Mouse (Mus musculus) CH12.LX (cell line): Measurements from ENCODE around the gene Ccl22. TPM values are rescaled to one million over a fixed set of nuclear protein-coding genes. Genes with fewer than 3 reads are reported as not detected.

Experiments used
- DNase-seq: peaks from one replicate; pipeline ENCODE4 v3.0.0-alpha.2; 2013; ENCODE audit errors: extremely low read depth
- H3K27ac ChIP-seq: 2 replicates; pipeline ENCODE4 v1.5.1; 2012; ENCODE audit warnings: low read depth, mild to moderate bottlenecking, control low read depth, moderate library complexity; ENCODE audit not compliant: insufficient read depth
- H3K27me3 ChIP-seq: replicated peaks from 2 replicates; pipeline ENCODE3; 2012; ENCODE audit warnings: inconsistent platforms
- H3K36me3 ChIP-seq, 2 experiments: replicated peaks in 1 of 2; 2 replicates each; pipeline versions ENCODE3 to v1.6.1; 2012; ENCODE audit warnings: inconsistent platforms in 1 of 2, low read length in 1 of 2, mild to moderate bottlenecking in 1 of 2, mixed read lengths in 1 of 2, moderate library complexity in 1 of 2; ENCODE audit not compliant: control insufficient read depth in 1 of 2, insufficient read depth in 1 of 2
- H3K4me1 ChIP-seq, 2 experiments: 2 replicates each; pipeline ENCODE4 v1.6.1; 2012; ENCODE audit warnings: inconsistent platforms in 1 of 2, moderate library complexity in 1 of 2; ENCODE audit not compliant: insufficient read depth in 2 of 2, control insufficient read depth in 1 of 2
- H3K4me2 ChIP-seq: 2 replicates; pipeline ENCODE4 v1.6.1; 2012; ENCODE audit warnings: low read depth, mild to moderate bottlenecking, control low read depth; ENCODE audit not compliant: poor library complexity, insufficient read depth, severe bottlenecking
- H3K4me3 ChIP-seq, 3 experiments: fragments of 150-350 bp in 1 of 3; sonication (generic) in 1 of 3; replicated peaks in 1 of 3; 2 replicates each; pipeline versions ENCODE3 to v1.5.1; 2011 to 2012; ENCODE audit warnings: low read depth in 2 of 3, low read length in 2 of 3, mild to moderate bottlenecking in 2 of 3, moderate library complexity in 2 of 3, control low read depth in 1 of 3, improper control_type of control experiment in 1 of 3, inconsistent platforms in 1 of 3, mixed read lengths in 1 of 3; ENCODE audit not compliant: poor library complexity in 1 of 3
- H3K79me2 ChIP-seq: replicated peaks from 2 replicates; pipeline ENCODE4 v1.6.1; 2012; ENCODE audit warnings: mild to moderate bottlenecking, moderate library complexity; ENCODE audit not compliant: control insufficient read depth, poor library complexity, insufficient read depth, severe bottlenecking; ENCODE audit errors: extremely low read depth
- H3K9ac ChIP-seq: 2 replicates; pipeline ENCODE4 v1.6.1; 2012; ENCODE audit warnings: low read depth, mild to moderate bottlenecking, control low read depth, moderate library complexity; ENCODE audit not compliant: insufficient read depth
- H3K9me3 ChIP-seq: replicated peaks from 2 replicates; pipeline ENCODE3; 2012; ENCODE audit warnings: low read length, inconsistent platforms, mixed read lengths
- POLR2A ChIP-seq: IDR thresholded peaks from 2 replicates; pipeline ENCODE4 v1.6.1; 2011; ENCODE audit warnings: low read depth, mild to moderate bottlenecking, improper control_type of control experiment, low read length
- SIN3A ChIP-seq: IDR thresholded peaks from 2 replicates; pipeline ENCODE4 v1.6.1; 2012; ENCODE audit warnings: low read length, improper control_type of control experiment, inconsistent platforms
- dilution Hi-C: fragments of 300-500 bp; cut with MboI; formaldehyde crosslinking; loops from 2 replicates; pipeline ENCODE4 v1.14.3; 2020; ENCODE audit warnings: low sequenced_read_pairs; ENCODE audit not compliant: extremely low pct_unique_long_range_greater_than_20kb, extremely low pct_ligation_motif_present
- in situ Hi-C: fragments of 300-500 bp; cut with MboI; formaldehyde crosslinking; loops from 3 replicates; pipeline ENCODE4 v1.14.3; 2019; ENCODE audit warnings: low sequenced_read_pairs, low pct_ligation_motif_present, low pct_unique_long_range_greater_than_20kb, mixed read lengths
- polyA plus RNA-seq: library from polyadenylated mRNA; unstranded; fragments of >175 nt; gene quantifications from 2 replicates; pipeline ENCODE4 v1.2.1, GENCODE M21; 2012; ENCODE audit warnings: low read depth; ENCODE audit not compliant: insufficient read length
- total RNA-seq, 2 experiments: library from RNA; depleted of rRNA; stranded (reverse); fragments of 300-350 nt in 1 of 2; fragments of >200 nt in 1 of 2; gene quantifications; 2 replicates each; pipeline ENCODE4 v1.2.3; 2012 to 2014

Gene Ccl22
- total and polyA plus RNA-seq, 3 experiments: 1,396 to 4,546 (median 3,114) TPM

DNA sequence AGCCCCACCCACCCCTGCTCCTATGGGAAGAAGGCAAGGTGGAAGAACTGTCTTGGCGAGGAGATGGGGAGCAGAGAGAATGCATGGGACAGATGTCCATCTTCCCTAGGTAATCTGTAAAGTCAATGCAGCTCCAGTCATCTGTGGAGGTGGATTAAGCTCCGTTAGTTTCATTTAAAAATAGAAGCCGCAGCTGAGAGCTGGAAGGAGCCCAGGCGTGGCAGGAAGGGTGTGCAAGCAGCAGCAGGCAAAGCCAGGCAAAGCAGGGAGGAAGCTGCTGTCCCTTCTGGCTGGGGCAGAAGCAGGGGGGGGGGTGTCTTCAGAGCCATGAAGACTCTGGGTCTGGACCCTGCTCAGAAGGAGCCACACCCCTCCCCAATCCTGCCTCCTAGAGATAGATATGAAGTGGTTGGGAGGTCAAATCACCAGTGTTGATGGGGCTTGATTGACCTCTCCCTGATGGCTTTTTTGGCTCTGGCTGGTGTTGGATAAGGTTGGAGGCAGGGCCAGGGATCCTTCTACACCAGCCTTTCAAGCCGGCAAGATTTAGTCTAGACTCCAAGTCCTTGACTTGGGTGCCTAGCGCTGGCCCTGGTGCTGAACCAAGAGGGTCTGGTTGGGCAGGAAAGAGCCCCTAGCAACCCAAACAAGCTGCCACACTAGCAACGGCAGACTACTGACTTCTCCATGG is 55.0 kb downstream of the Ccl22 start:
- Histone ChIP-seq H3K27me3 (no peaks in the 10 kb centered on the region), H3K9me3 (no peaks in the 10 kb centered on the region), H3K4me3 (no peak overlapping the region), H3K9ac (no peak overlapping the region), H3K4me1 (peaks cover 27 to 42% of the 10 kb centered on the region in 2 experiments), H3K79me2 (no peaks in the 10 kb centered on the region), H3K27ac (no peak overlapping the region)
- DNase-seq: no peak
- dilution Hi-C loops: no loop called here
- TF ChIP-seq POLR2A (no peak), SIN3A (0 out of 2 replicates have a peak, but pooled peaks have one; percentile 24)
- TF ChIP-seq, all 38 proteins: peak for 1
- no peak overlapping the region; the same call in 1 of the 2 replicates for H3K4me2 ChIP-seq
- in situ Hi-C loops: no loop called here
- no peaks in the 10 kb centered on the region for H3K36me3 ChIP-seq

Other genes with a start within 250 kb of the Ccl22 start
- gene Cpne2, start 212.6 kb upstream of the Ccl22 start, total RNA-seq (2012; rRNA removed): 70.6 and 118 TPM in 2 replicates
- 10.3 and 12.7 TPM in 2 replicates for gene Cpne2, start 212.6 kb upstream of the Ccl22 start, total RNA-seq (2014; rRNA removed)
- gene Cpne2, start 212.6 kb upstream of the Ccl22 start, polyA plus RNA-seq: 26.7 and 29.3 TPM in 2 replicates
- gene Rspry1, start 143.7 kb upstream of the Ccl22 start, total RNA-seq (2012; rRNA removed): 17.5 and 18.0 TPM in 2 replicates
- gene Rspry1, start 143.7 kb upstream of the Ccl22 start, total RNA-seq (2014; rRNA removed): 23.5 and 26.9 TPM in 2 replicates
- 11.4 and 13.4 TPM in 2 replicates for gene Rspry1, start 143.7 kb upstream of the Ccl22 start, polyA plus RNA-seq
- gene Fam192a, start 143.6 kb upstream of the Ccl22 start, total RNA-seq (2012; rRNA removed): 30.7 and 35.5 TPM in 2 replicates
- gene Fam192a, start 143.6 kb upstream of the Ccl22 start, total RNA-seq (2014; rRNA removed): 37.6 and 43.7 TPM in 2 replicates
- gene Fam192a, start 143.6 kb upstream of the Ccl22 start, polyA plus RNA-seq: 80.3 and 95.6 TPM in 2 replicates
- gene Arl2bp, start 79.0 kb upstream of the Ccl22 start, total RNA-seq (2012; rRNA removed): 24.8 and 29.4 TPM in 2 replicates
- 71.2 and 85.1 TPM in 2 replicates for gene Arl2bp, start 79.0 kb upstream of the Ccl22 start, total RNA-seq (2014; rRNA removed)
- gene Arl2bp, start 79.0 kb upstream of the Ccl22 start, polyA plus RNA-seq: 107 and 114 TPM in 2 replicates
- gene Pllp, start 49.3 kb upstream of the Ccl22 start, total RNA-seq (2012; rRNA removed): 25.9 and 29.5 TPM in 2 replicates
- gene Pllp, start 49.3 kb upstream of the Ccl22 start, total RNA-seq (2014; rRNA removed): 5.1 and 5.3 TPM in 2 replicates
- gene Pllp, start 49.3 kb upstream of the Ccl22 start, polyA plus RNA-seq: 3.7 and 6.1 TPM in 2 replicates
- gene Cx3cl1, start 26.4 kb downstream of the Ccl22 start, total RNA-seq (2012; rRNA removed): 2.5 and 3.7 TPM in 2 replicates
- 0.19 TPM in 1 of 2 replicates, not detected in the other for gene Cx3cl1, start 26.4 kb downstream of the Ccl22 start, total RNA-seq (2014; rRNA removed)
- 4.2 and 4.6 TPM in 2 replicates for gene Cx3cl1, start 26.4 kb downstream of the Ccl22 start, polyA plus RNA-seq
- gene Ccl17, start 64.9 kb downstream of the Ccl22 start, total RNA-seq (2012; rRNA removed): 2.1 and 2.2 TPM in 2 replicates
- gene Ccl17, start 64.9 kb downstream of the Ccl22 start, total RNA-seq (2014; rRNA removed): 2.5 and 2.6 TPM in 2 replicates
- 1.3 and 2.5 TPM in 2 replicates for gene Ccl17, start 64.9 kb downstream of the Ccl22 start, polyA plus RNA-seq
- gene Coq9, start 92.7 kb downstream of the Ccl22 start, total RNA-seq (2012; rRNA removed): 68.5 and 82.2 TPM in 2 replicates
- 44.2 and 48.5 TPM in 2 replicates for gene Coq9, start 92.7 kb downstream of the Ccl22 start, total RNA-seq (2014; rRNA removed)
- 68.8 and 97.0 TPM in 2 replicates for gene Coq9, start 92.7 kb downstream of the Ccl22 start, polyA plus RNA-seq
- 83.1 and 99.8 TPM in 2 replicates for gene Ciapin1, start 92.8 kb downstream of the Ccl22 start, total RNA-seq (2012; rRNA removed)
- gene Ciapin1, start 92.8 kb downstream of the Ccl22 start, total RNA-seq (2014; rRNA removed): 89.4 and 97.1 TPM in 2 replicates
- gene Ciapin1, start 92.8 kb downstream of the Ccl22 start, polyA plus RNA-seq: 139 and 189 TPM in 2 replicates
- gene Polr2c, start 111.9 kb downstream of the Ccl22 start, total RNA-seq (2012; rRNA removed): 93.2 and 102 TPM in 2 replicates
- 120 and 130 TPM in 2 replicates for gene Polr2c, start 111.9 kb downstream of the Ccl22 start, total RNA-seq (2014; rRNA removed)
- gene Polr2c, start 111.9 kb downstream of the Ccl22 start, polyA plus RNA-seq: 134 and 141 TPM in 2 replicates
- 1.8 and 2.3 TPM in 2 replicates for gene Dok4, start 130.7 kb downstream of the Ccl22 start, total RNA-seq (2012; rRNA removed)
- 1.6 and 2.3 TPM in 2 replicates for gene Dok4, start 130.7 kb downstream of the Ccl22 start, total RNA-seq (2014; rRNA removed)
- 1.7 and 1.9 TPM in 2 replicates for gene Dok4, start 130.7 kb downstream of the Ccl22 start, polyA plus RNA-seq
- 5.8 and 5.9 TPM in 2 replicates for gene Ccdc102a, start 172.5 kb downstream of the Ccl22 start, total RNA-seq (2012; rRNA removed)
- gene Ccdc102a, start 172.5 kb downstream of the Ccl22 start, total RNA-seq (2014; rRNA removed): 2.1 and 2.5 TPM in 2 replicates
- gene Ccdc102a, start 172.5 kb downstream of the Ccl22 start, polyA plus RNA-seq: 2.8 and 4.5 TPM in 2 replicates
- gene Adgrg5, start 178.1 kb downstream of the Ccl22 start, total RNA-seq (2012; rRNA removed): 0.81 and 1.0 TPM in 2 replicates
- gene Adgrg5, start 178.1 kb downstream of the Ccl22 start, total RNA-seq (2014; rRNA removed): 5.2 and 6.9 TPM in 2 replicates
- gene Adgrg5, start 178.1 kb downstream of the Ccl22 start, polyA plus RNA-seq: 9.2 and 10.0 TPM in 2 replicates
- gene Adgrg1, start 229.2 kb downstream of the Ccl22 start, total RNA-seq (2012; rRNA removed): 0.34 and 0.42 TPM in 2 replicates
- 1.1 and 1.2 TPM in 2 replicates for gene Adgrg1, start 229.2 kb downstream of the Ccl22 start, total RNA-seq (2014; rRNA removed)
- 2.0 and 2.5 TPM in 2 replicates for gene Adgrg1, start 229.2 kb downstream of the Ccl22 start, polyA plus RNA-seq